Mouse (Mus musculus): ENCODE results near the gene Ptgds. TPM values are rescaled to one million over a fixed set of nuclear protein-coding genes. Genes with fewer than 3 reads are reported as not detected.
A peak's percentile ranks its signal among the peaks of the same experiment; 100 is the strongest.

The Ptgds gene
- total RNA-seq, 2 experiments from 2014 or later, result 665 to 881 TPM

DNA sequence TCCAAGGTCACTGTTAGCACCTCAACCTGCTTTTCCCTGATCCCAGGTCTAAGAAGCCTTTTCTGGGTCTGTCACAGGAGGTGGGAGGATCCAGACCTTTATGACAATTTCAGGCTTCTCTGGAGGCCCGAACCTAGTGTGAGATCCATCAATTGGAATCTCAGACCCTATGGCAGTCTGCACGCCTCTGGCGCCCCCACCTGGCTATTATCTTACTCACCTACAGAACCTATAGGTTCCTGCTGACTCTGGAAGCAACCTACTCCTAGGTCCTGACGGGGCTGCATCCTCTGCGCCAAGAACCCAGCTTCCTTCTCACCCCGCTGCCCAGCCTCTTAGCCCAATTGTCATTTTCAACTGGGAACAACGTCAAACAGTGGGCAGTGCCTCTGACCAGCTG, 13.1 kb upstream of the Ptgds start:
- no peak for DNase-seq
- intact Hi-C loops (cut with DNase I), result no loop called here

DNA sequence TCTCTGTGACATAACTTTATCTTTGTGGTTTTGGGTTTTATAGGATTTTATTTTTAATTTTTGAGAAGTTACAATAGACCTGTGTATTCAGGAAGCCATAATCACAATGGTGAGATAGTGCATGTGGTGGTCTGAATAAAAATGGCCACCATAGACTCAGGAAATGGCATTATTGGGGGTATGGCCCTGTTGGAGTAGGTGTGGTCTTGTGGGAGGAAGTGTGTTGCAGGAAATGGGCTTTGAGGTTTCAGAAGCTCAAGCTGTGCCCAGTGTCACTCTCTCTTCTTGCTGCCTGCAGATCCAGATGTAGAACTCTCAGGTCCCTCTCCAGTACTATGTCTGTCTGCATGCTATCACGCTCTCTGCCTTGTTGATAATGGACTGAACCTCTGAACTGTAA, 10.7 kb upstream of the Ptgds start:
- intact Hi-C loops (cut with DNase I), result no loop called here
- DNase-seq, result no peak

DNA sequence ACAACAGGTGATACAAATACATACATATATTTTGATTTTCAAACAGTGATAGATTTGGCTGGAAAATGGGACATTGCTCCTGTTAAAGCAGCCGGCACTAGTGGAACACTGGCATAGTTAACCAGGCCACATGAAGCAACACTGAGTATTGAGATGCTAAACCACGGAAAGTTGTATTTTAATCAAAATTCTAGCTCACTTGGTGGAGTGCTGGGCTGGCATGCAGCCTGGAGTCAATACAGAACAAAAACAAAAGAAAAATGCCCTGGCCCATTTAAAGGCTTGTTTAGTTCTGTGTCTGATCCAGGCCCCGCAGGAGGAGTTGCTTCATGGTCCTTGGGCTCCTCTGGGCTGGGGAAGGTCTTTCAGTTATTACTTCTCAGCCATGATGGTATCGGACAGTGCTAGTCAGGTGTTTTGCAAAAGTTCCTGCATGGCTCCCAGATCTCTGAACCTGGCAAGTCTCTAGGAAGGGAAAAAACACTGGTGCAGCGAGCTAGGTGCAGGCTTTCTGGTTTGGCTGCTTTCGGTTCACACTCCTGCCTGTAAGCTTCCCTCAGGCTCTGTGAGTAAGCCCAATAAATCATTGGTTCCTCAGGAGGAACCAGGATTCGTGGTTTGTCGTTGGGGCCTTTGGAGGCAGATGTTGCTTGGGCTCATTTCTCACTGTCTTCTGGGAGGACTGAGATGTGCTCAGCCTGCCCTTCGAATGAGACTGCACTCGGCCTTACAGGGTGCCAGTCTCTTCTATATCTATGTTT, 9.9 kb upstream of the Ptgds start:
- DNase-seq, result no peak
- intact Hi-C loops (cut with DNase I), result no loop called here

DNA sequence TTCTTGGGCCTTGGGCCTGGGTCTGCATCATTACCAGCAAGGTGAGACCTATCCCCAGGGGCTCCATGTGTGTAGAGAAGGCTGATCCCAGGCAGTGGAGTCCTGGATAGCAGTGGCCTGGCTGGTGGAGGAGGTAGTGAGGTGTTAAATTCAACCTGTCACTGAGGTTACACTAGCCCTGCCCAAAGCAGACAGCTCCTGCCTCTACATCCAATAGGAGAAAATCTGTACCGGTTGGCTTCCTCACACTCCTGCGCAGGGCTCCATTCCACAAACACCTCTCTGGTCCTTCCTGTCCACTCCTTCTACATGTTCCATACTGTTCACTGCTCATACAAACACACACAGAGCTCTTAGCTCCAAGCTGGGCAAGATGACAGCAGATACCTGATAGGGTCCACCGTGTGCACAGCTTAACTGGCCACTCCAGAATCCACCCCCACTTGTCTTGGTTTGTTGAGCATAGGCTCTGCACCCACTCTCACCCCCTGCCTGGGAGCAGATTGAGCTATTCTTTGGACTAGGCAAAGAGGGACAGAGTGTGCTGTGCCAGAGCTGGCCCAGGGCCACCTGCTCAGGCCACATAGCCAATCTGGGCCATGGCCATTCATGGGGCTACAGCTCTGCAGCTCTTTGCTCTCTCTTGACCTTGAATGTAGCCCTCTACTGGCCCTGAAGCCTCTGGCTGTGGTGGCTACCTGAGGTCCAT, 8.3 kb upstream of the Ptgds start:
- intact Hi-C loops (cut with DNase I), result no loop called here
- peak; percentile 69 for DNase-seq

DNA sequence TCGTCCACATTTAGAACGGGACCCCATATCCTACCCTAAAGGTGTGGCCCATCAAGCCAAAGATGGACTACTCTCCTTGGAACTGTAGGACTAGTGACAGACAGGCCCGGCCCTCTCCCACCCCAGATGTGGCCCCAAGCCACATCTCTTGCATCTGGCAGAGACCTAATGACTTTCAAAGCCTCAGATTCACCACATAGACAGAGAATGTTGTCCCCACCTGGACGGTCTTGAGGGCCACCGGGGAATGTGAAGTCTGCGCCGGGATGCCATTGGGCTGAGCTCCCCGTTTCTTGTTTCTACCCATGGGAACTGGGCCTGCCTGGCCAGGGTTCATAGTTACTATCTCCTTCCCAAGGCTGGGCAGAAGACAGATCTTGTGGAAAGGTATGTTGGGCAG, 7.7 kb upstream of the Ptgds start:
- intact Hi-C loops (cut with DNase I), result no loop called here
- DNase-seq, result no peak

DNA sequence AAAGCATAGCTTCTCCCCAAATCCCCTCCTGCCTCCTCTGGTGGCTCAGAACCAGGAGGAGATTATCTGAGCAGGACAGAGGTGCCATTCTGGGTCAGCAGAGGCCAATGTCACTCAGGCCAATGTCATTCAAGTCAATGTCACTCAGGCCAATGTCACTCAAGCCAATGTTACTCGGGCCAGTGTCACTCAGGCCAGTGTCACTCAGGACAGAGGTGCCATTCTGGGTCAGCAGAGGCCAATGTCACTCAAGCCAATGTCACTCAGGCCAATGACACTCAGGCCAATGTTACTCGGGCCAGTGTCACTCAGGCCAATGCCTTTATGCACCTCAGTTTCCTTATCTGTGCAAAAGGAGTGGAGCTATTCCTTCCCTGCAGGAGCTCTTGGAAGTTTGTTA, 2.7 kb upstream of the Ptgds start:
- no peak for DNase-seq
- intact Hi-C loops (cut with DNase I), result no loop called here

DNA sequence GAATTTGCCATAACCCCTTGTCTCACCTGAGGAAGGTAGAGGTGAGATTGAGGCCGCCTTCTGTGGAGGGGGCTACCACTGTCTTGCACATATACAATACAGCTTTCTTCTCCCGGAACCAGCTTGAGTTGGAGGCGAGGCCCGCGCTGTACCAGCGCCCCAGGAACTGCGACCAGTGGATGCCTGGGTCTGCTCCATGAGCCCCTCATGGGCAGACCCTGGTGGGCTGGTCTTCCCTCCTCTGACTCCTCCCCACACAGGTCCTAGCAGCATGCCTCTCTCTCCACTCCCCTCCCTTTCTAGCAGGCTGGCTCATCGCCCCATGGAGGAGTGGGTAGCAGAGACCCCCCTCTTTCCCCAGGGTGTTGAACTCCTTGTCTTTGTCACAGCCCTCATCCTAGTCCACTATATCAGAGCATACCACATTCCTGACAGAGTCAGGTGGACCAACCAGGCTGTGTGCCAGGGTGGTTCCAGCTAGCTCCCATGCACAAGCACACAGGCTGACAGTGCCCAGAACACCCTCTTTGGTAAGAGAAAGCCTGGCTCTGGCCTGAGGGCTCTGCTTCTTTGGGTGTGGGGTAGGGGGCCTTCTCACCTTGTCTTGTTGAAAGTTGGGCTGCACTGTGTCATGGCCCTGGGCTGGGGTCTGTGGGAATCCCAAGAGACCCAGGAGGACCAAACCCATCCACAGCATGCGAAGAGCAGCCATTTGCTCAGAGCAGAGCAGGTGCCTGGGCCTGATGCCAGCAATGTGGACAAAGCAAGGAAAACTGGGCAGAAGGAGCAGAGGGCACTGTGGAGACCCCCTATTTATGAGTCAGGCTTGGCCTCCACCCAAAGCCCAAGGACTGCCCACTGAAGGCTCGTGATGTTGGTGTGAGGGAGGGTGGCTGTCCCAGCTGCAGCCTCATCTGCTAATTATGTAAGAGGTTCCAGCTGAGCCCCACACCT, 607 bp downstream of the Ptgds start:
- intact Hi-C loops (cut with DNase I), result no loop called here
- peak; percentile 89 for DNase-seq

DNA sequence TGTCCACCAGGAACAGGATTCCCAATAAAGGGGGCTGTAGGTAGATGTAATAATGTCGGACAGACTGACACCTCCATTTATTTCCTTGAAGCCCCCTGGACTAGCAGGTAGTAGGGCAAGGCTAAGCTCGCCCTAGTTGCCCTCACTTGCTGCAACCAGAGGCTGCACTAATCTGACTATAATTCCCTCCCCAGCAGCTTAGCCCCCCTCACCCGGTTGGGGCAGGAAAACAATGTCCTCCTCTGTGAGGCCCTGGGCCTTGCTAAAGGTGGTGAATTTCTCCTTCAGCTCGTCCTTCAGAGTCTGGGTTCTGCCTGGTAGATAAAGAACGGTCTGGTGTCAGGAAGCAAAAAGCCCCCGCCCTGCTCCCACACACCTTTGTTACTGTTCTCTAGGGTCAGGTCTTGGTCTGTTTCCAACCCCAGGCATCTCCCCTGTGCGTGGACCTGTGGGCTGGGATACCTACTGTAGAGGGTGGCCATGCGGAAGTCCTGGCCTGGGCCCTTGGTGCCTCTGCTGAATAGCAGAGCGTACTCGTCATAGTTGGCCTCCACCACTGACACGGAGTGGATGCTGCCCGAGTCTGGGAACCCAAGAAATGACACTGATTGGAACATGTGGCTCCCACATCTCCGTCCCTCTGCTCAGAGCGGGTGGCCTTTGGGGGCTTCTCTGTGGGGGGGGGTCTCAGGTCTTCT, 2.1 kb downstream of the Ptgds start:
- no peak for DNase-seq
- intact Hi-C loops (cut with DNase I), result no loop called here

DNA sequence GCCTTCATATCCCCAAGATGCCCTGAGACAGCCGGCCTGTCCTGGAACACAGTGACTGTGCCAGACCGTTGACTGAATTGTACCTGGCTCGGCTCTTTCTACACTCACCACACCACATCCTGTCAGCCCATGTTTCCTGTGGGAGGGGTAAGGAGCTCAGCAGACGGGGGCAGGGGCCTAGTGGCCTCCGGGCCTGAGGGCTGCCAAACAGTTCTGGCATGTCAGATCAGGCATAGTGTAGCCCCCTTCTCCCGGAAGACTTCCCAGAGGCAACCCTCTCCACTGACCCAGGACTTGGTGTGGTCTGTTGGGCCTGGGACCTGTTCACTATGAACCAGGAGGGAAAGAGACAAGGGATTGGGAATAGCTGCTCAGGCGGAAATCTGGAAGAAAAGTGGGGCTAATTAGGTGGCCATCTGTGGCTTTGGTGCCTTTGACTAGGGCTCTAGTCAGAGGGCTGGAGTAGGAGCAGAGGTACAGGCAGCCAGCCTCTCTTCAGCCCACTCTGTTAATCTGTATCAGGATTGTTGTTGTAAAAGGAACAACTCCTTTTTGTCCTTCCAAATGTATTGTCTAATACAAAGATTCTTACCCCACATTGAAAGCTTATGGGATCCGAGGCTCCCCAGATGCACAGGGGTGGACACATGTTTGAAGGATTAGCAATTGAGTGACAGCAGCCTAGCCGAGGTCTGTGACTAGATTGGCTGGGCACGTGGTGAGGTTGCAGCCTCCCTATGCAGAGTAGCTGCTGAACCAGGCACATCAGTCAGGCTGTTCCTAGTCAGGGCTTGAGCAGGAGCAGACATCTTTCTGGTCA, 3.8 kb downstream of the Ptgds start:
- intact Hi-C loops (cut with DNase I), result no loop called here
- DNase-seq, result no peak

DNA sequence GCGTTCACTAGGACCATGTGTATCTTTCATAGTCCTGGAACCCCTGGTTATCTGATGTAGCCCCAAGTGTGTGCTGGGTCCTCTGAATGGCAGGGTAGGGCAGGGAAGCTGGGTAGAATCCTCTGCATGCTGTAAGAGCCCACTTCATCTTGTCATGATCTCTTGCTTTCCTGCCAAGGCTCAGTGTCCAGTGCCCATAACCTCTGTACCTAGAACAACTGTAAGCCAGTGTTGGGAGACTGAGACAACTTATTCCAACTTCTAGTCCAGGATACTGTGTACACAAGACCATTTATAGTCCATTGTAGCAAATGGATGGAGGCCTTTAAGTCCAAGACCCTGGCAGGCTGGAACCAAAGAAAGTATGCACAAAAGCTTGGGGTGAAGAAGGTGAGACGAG, 4.6 kb downstream of the Ptgds start:
- no peak for DNase-seq
- intact Hi-C loops (cut with DNase I), result no loop called here

DNA sequence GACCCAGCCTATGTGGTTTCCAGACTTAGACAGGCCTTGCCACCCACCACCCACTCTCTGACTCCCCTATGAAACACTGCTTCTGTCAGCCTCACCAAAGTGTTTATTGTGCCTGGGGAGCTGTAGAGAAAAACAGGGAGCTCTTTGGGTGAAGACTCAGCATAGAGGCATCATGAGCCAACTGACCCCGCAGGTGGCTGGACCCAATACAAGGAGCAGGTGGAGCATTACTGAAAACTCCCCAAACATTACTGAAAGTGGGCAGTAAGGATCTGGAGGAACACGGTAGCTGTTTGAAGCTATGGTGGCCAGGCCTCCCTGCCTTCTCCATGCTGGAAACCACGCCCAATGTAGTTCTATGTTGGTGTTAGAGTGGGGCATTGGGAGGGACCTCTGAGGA, 6.2 kb downstream of the Ptgds start:
- no peak for DNase-seq
- intact Hi-C loops (cut with DNase I), result no loop called here

DNA sequence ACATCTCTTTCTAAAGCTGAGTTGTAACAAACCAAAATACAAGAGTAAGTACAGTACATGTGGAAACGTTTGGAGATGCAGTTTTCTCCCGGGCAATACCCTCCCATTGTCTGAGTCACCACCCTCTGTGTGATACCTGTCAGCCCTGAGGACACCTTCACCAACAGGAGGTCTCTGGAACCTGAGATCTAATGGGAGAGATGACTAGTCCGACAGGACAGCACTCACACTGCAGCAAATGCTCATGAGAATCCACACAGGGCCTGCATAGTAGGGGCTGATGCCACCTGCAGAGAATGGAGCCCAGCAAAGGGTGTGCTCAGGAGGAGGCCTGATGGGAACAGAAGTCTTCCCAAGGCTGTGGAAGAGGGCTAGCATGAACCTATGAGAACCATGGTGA, 8.4 kb downstream of the Ptgds start:
- intact Hi-C loops (cut with DNase I), result no loop called here
- DNase-seq, result no peak

DNA sequence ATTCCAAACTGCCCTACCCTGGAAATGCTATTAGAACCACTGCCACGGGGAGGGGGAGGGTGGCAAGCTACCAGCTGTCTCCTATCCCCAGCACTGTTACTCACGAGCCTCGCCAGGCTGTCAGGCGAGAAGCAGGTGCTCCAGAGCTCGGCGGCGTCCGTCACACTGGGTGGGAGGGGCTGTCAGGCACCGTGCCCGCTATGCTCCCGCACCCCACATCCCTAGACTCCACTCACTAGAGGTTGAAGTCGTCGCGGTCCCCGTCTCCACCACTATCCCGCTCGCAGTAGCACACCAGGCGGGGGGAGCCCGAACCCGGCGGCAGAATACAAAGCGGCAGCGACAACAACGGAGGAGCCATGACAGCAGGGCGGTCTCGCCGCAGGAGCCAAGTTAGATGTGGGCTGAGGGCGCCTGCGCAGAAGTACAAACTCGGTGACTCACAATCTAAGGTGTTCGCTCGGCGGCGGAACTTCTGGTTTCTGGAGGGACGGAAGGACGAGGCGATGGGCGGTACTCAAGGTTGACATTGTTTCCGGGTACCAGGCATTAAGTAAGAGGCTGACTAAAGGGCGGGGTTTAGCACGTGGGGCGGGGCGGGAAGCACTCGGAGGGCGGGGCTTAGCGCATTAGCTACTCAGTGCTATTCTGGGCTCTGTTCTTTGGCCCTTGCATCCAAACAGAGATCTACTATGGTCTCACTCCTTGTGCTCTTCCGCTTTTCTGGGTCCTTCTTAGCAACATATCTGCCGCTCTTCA, 9.1 kb downstream of the Ptgds start, which contains the start of gene Paxx:
Paxx (minus strand) TSS at position 544 of the 759 bp plus-strand sequence.
- intact Hi-C loops (cut with DNase I), result no loop called here
- peak; percentile 92 for DNase-seq

DNA sequence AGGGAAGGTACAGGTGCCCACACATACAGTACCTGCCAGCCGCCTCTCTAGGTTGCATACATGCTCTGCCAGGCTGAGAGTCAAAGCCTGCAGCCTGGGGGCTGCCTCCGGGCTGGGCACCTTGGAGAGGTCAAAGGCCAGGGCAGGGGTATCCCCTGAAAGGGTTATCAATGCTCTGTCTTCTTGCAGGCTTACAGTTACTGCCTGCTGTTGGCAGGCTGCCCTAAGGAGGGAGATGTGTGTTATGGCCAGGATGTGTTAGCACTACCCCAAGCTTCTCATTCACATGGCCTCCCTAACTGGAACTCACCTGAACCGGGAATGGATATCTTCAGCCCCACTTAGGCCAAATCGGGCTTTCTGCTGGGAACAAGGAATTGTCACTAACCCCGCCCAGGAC, 9.7 kb downstream of the Ptgds start:
- intact Hi-C loops (cut with DNase I), result no loop called here
- DNase-seq, result peak; percentile 56

DNA sequence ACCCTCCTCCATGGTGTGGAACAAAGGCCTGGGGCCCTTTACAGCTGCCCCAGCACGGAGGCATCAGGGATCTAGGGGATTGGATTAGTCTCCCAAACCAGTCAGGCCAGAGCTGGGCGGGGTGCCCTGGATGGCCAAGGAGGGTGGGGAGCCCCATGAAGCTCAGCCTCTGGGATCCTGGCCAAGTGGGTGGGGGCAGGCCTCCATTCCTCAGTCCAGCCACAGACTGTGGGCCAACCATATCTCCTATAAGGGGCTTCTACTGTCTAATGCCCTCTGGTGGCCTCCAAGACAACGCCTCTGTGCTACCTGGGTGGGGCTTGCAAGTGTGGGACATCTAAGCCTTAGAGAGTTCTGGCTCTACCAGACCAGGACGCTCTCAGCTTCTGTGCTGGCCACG, 10.9 kb downstream of the Ptgds start:
- intact Hi-C loops (cut with DNase I), result no loop called here
- peak; percentile 51 for DNase-seq

DNA sequence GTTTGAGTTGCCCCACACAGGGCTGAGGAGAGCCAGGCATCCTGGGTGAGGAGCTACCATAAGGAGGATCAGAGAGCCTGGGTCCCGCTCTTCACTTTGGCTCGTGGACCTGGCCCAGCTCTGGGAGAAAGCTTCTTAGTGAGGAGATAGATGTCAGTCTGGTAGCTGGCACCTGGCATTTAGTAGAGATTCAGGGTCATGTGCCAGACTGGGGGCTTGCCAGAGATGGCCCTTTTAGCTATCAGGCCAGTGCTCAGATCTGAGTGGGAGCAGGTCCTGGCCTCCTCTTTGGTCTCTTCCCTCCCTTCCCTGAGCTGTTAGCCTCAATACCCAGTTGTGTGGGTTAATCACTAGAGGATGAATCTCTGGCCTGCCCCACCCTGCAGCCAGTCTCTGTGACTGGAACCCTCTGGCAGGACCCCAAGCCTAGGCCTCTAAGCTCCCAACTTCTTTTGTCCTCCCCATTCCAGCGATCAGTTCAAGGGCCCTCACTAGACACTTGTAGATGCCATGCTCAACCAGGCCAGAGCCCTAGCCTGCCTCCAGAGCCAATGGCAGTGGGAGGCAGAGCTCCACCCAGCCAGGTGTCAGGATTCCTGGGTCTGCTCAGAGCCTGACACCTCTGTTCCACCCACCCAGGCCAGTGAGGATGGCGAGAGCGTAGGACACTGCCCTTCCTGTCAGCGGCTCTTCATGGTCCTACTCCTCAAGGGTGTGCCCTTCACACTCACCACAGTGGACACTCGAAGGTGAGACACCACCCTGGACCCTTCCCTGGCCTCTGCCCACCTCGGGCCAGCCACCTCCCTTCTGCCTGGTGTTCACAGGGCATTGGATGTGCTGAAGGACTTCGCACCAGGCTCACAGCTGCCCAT, 12.6 kb downstream of the Ptgds start:
- intact Hi-C loops (cut with DNase I), result no loop called here
- no peak for DNase-seq

DNA sequence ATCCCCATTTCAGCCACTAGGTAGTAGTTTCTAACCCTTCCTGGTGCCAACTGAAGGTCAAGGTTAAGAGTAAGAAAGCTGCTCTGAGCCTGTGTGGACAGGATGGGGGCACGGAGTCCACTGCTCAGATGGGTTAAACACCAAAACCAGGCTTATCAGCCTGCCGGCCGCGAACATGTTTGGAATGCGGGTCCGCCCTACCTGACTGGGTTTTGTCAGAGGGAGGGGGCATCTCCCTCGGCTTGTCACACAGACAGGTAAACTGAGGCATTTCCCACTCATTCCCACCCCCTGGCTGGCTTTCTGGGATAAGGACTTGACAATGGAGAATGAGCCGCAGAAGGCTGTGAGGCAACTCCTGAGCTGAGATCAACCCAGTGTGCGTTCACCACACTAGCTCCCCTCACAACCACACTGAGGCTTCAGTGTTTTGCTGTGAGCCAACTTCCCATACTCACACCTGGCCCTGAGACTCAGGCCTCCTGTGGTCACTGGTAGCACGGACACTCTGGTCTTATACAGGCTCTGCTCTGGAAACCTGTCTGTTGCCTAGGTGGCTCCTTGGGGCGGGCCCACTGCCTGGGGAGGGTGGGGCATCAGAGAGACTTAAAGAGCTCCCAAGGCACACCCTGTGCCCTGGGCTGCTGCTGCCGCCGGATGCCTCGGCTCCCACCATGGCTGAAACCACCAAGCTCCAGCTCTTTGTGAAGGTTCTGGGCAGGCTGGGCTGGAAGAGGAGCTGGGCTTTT, 13.5 kb downstream of the Ptgds start, which contains the start of gene Clic3:
Clic3 (plus strand) TSS at position 634 of the 749 bp plus-strand sequence.
- DNase-seq, result no peak
- intact Hi-C loops (cut with DNase I), result no loop called here
